Mouse (Mus musculus) MEL (cell line): ENCODE results near the gene Fbxl15. TPM values are rescaled to one million over a fixed set of nuclear protein-coding genes. Genes with fewer than 3 reads are reported as not detected.

Source experiments
- DNase-seq: peaks from one replicate; pipeline ENCODE4 v3.0.0; 2011; ENCODE audit warnings: low read depth, low spot score
- H3K27ac ChIP-seq: 2 replicates; pipeline ENCODE4 v1.5.1; 2012; ENCODE audit warnings: low read depth, mild to moderate bottlenecking, control low read depth, low read length, moderate library complexity; ENCODE audit not compliant: control insufficient read depth
- H3K27me3 ChIP-seq, 2 experiments: fragments of 150-350 bp in 1 of 2; sonication (generic) in 1 of 2; 2 replicates each; pipeline ENCODE4 v1.6.1; 2012; ENCODE audit warnings: low read length in 2 of 2, mild to moderate bottlenecking in 2 of 2, improper control_type of control experiment in 1 of 2, moderate library complexity in 1 of 2; ENCODE audit not compliant: insufficient read depth in 2 of 2, control insufficient read depth in 1 of 2
- H3K36me3 ChIP-seq, 2 experiments: 2 replicates each; pipeline ENCODE4 v1.6.1; 2012 to 2014; ENCODE audit warnings: low read length in 2 of 2, improper control_type of control experiment in 1 of 2, inconsistent platforms in 1 of 2, mild to moderate bottlenecking in 1 of 2; ENCODE audit not compliant: insufficient read depth in 2 of 2, control insufficient read depth in 1 of 2
- H3K4me1 ChIP-seq, 2 experiments: fragments of 150-350 bp in 1 of 2; sonication (generic) in 1 of 2; 2 replicates each; pipeline ENCODE4 v1.6.1; 2012; ENCODE audit warnings: low read length in 2 of 2, improper control_type of control experiment in 1 of 2, mild to moderate bottlenecking in 1 of 2; ENCODE audit not compliant: insufficient read depth in 2 of 2, control insufficient read depth in 1 of 2
- H3K4me3 ChIP-seq, 2 experiments: fragments of 150-350 bp in 1 of 2; sonication (generic) in 1 of 2; 2 replicates each; pipeline ENCODE4 v1.5.1; 2012; ENCODE audit warnings: low read depth in 2 of 2, low read length in 2 of 2, mild to moderate bottlenecking in 2 of 2, moderate library complexity in 2 of 2, control low read depth in 1 of 2, improper control_type of control experiment in 1 of 2; ENCODE audit not compliant: control insufficient read depth in 1 of 2, insufficient read depth in 1 of 2
- H3K79me2 ChIP-seq: 2 replicates; pipeline ENCODE4 v1.6.1; 2012; ENCODE audit warnings: mild to moderate bottlenecking, low read length, moderate library complexity; ENCODE audit not compliant: control insufficient read depth, poor library complexity, insufficient read depth
- H3K9ac ChIP-seq: 2 replicates; pipeline ENCODE4 v1.6.1; 2012; ENCODE audit warnings: low read depth, mild to moderate bottlenecking, control low read depth, low read length, moderate library complexity; ENCODE audit not compliant: control insufficient read depth, poor library complexity, severe bottlenecking
- H3K9me3 ChIP-seq: fragments of 150-350 bp; sonication (generic); replicated peaks from 2 replicates; pipeline ENCODE4 v1.6.1; 2012; ENCODE audit warnings: mild to moderate bottlenecking, low read length, improper control_type of control experiment, moderate library complexity; ENCODE audit not compliant: insufficient read depth
- CTCF ChIP-seq, 3 experiments: IDR thresholded peaks in 2 of 3; conservative IDR thresholded peaks in 1 of 3; 2 replicates each; pipeline ENCODE4 v1.5.1; 2011 to 2012; ENCODE audit warnings: low read length in 3 of 3, low read depth in 2 of 3, mild to moderate bottlenecking in 2 of 3, improper control_type of control experiment in 1 of 3, inconsistent platforms in 1 of 3, mixed read lengths in 1 of 3, moderate library complexity in 1 of 3; ENCODE audit not compliant: control insufficient read depth in 1 of 3, insufficient read depth in 1 of 3, poor library complexity in 1 of 3, severe bottlenecking in 1 of 3
- E2F4 ChIP-seq: IDR thresholded peaks from 2 replicates; pipeline ENCODE4 v1.6.1; 2011; ENCODE audit warnings: low read depth, low read length, improper control_type of control experiment, borderline replicate concordance
- ELF1 ChIP-seq: IDR thresholded peaks from 2 replicates; pipeline ENCODE4 v1.6.1; 2014; ENCODE audit warnings: low read depth, mild to moderate bottlenecking, inconsistent platforms, low read length, improper control_type of control experiment, moderate library complexity
- GATA1 ChIP-seq: IDR thresholded peaks from 2 replicates; pipeline ENCODE4 v1.6.1; 2011; ENCODE audit warnings: low read depth, low read length, improper control_type of control experiment
- JUND ChIP-seq: IDR thresholded peaks from 2 replicates; pipeline ENCODE4 v1.6.1; 2011; ENCODE audit warnings: low read depth, mild to moderate bottlenecking, improper control_type of control experiment, low read length
- KAT2A ChIP-seq: conservative IDR thresholded peaks from 2 replicates; pipeline ENCODE4 v1.6.1; 2012; ENCODE audit warnings: low read depth, low read length, improper control_type of control experiment, inconsistent platforms
- MAZ ChIP-seq: IDR thresholded peaks from 2 replicates; pipeline ENCODE4 v1.6.1; 2012; ENCODE audit warnings: low read depth, mild to moderate bottlenecking, inconsistent platforms, low read length, improper control_type of control experiment
- MEF2A ChIP-seq: IDR thresholded peaks from 2 replicates; pipeline ENCODE4 v1.6.1; 2014; ENCODE audit warnings: low read depth, mild to moderate bottlenecking, inconsistent platforms, low read length, improper control_type of control experiment; ENCODE audit not compliant: poor library complexity, insufficient replicate concordance, severe bottlenecking; ENCODE audit errors: extremely low read depth
- MXI1 ChIP-seq: IDR thresholded peaks from 2 replicates; pipeline ENCODE4 v1.6.1; 2011; ENCODE audit warnings: mild to moderate bottlenecking, low read depth, low read length, improper control_type of control experiment
- MYC ChIP-seq: IDR thresholded peaks from 2 replicates; pipeline ENCODE4 v1.6.1; 2011; ENCODE audit warnings: low read depth, mild to moderate bottlenecking, low read length, improper control_type of control experiment, moderate library complexity
- POLR2AphosphoS2 ChIP-seq: IDR thresholded peaks from 2 replicates; pipeline ENCODE4 v1.6.1; 2011; ENCODE audit warnings: low read length, improper control_type of control experiment
- RAD21 ChIP-seq: IDR thresholded peaks from 2 replicates; pipeline ENCODE4 v1.6.1; 2011; ENCODE audit warnings: mild to moderate bottlenecking, low read depth, low read length, improper control_type of control experiment
- SMC3 ChIP-seq: IDR thresholded peaks from 2 replicates; pipeline ENCODE4 v1.6.1; 2011; ENCODE audit warnings: low read depth, low read length, improper control_type of control experiment
- USF1 ChIP-seq: IDR thresholded peaks from 2 replicates; pipeline ENCODE4 v1.6.1; 2014; ENCODE audit warnings: low read depth, mild to moderate bottlenecking, inconsistent platforms, low read length, improper control_type of control experiment, moderate library complexity
- USF2 ChIP-seq, 2 experiments: IDR thresholded peaks; 2 replicates each; pipeline ENCODE4 v1.6.1; 2011 to 2012; ENCODE audit warnings: improper control_type of control experiment in 2 of 2, low read length in 2 of 2, borderline replicate concordance in 1 of 2, inconsistent platforms in 1 of 2, low read depth in 1 of 2, mild to moderate bottlenecking in 1 of 2; ENCODE audit not compliant: insufficient read depth in 1 of 2
- ZC3H11A ChIP-seq: IDR thresholded peaks from 2 replicates; pipeline ENCODE4 v1.6.1; 2012; ENCODE audit warnings: low read depth, mild to moderate bottlenecking, inconsistent platforms, low read length, improper control_type of control experiment
- ZMIZ1 ChIP-seq: IDR thresholded peaks from 2 replicates; pipeline ENCODE4 v1.6.1; 2012; ENCODE audit warnings: low read depth, mild to moderate bottlenecking, inconsistent platforms, low read length, improper control_type of control experiment, moderate library complexity
- polyA plus RNA-seq, 2 experiments: library from polyadenylated mRNA; stranded (reverse) in 1 of 2; unstranded in 1 of 2; fragments of >175 nt in 1 of 2; fragments of >200 nt in 1 of 2; gene quantifications; 2 replicates each; pipeline versions ENCODE4 v1.2.1 to v1.2.4; 2012; ENCODE audit warnings: low replicate concordance in 2 of 2, low read depth in 1 of 2; ENCODE audit not compliant: insufficient read length in 2 of 2, insufficient read depth in 1 of 2, missing spikeins in 1 of 2
- total RNA-seq: library from RNA; depleted of rRNA; stranded (reverse); fragments of 300-350 nt; gene quantifications from 2 replicates; pipeline ENCODE4 v1.2.3, GENCODE M21; 2012

Fbxl15 gene
- total and polyA plus RNA-seq, 3 experiments: 12.7 to 13.2 TPM; not detected in 1

GRCm38 (mm10) chr19:46287566-46287965 is 40.4 kb upstream of the Fbxl15 start:
- Histone ChIP-seq H3K4me1 (no peaks in the 10 kb centered on the region), H3K27ac (no peak overlapping the region), H3K4me3 (no peak overlapping the region), H3K27me3 (no peaks in the 10 kb centered on the region), H3K79me2 (no peaks in the 10 kb centered on the region), H3K9ac (no peak overlapping the region), H3K36me3 (no peaks in the 10 kb centered on the region; a peak in 1 of 4 replicates), H3K9me3 (no peaks in the 10 kb centered on the region)
- TF ChIP-seq KAT2A (no peak), CTCF (IDR thresholded peaks at IDR 0.05 in 2 of 3, conservative IDR thresholded peaks at IDR 0.05 in 1 of 3; ENCODE audit: control insufficient read depth in 1 of 3, insufficient read depth in 1 of 3, low read depth in 2 of 3, low read length in 3 of 3, poor library complexity in 1 of 3, severe bottlenecking in 1 of 3) (no peak), USF1 (no peak), ZMIZ1 (no peak), SMC3 (no peak), ZC3H11A (no peak), MXI1 (no peak)
- DNase-seq: no peak

GRCm38 (mm10) chr19:46290535-46291105 is 37.4 kb upstream of the Fbxl15 start:
- TF ChIP-seq MYC: no peak
- no peak for TF ChIP-seq USF2 (IDR thresholded peaks at IDR 0.05; ENCODE audit: borderline replicate concordance in 1 of 2, insufficient read depth in 1 of 2, low read depth in 1 of 2, low read length in 2 of 2)
- Histone ChIP-seq H3K27me3 (no peaks in the 10 kb centered on the region), H3K4me3 (no peak overlapping the region), H3K9me3 (no peaks in the 10 kb centered on the region), H3K4me1 (peaks cover 0 to 2% of the 10 kb centered on the region in 2 experiments; a peak in 1 of 4 replicates), H3K27ac (no peak overlapping the region), H3K36me3 (peaks cover 0 to 3% of the 10 kb centered on the region in 2 experiments; a peak in 1 of 4 replicates), H3K9ac (no peak overlapping the region), H3K79me2 (no peaks in the 10 kb centered on the region)
- no peak for DNase-seq

GRCm38 (mm10) chr19:46296938-46297337 is 31.0 kb upstream of the Fbxl15 start:
- no peaks in the 10 kb centered on the region for H3K27me3 ChIP-seq
- TF ChIP-seq MXI1 (no peak), GATA1 (no peak), POLR2AphosphoS2 (no peak), RAD21 (no peak), MAZ (no peak), ZMIZ1 (no peak), KAT2A (no peak), E2F4 (no peak), MEF2A (no peak), ELF1 (no peak), JUND (no peak)
- no peaks in the 10 kb centered on the region for H3K79me2 ChIP-seq
- no peak overlapping the region for H3K9ac ChIP-seq
- peaks cover 2 to 3% of the 10 kb centered on the region in 2 experiments; a peak in 3 of 4 replicates for H3K4me1 ChIP-seq
- H3K36me3 ChIP-seq: peaks cover 0 to 7% of the 10 kb centered on the region in 2 experiments; a peak in 2 of 4 replicates
- DNase-seq: no peak
- H3K27ac ChIP-seq: no peak overlapping the region
- H3K4me3 ChIP-seq: no peak overlapping the region
- no peaks in the 10 kb centered on the region for H3K9me3 ChIP-seq
